In genomic region chr9:44478229-44478921, GRCm38 (mm10) we compare ENCODE assay signal across 8 mouse cellular contexts. TPM values are rescaled to one million over a fixed set of nuclear protein-coding genes. Genes with fewer than 3 reads are reported as not detected.
A peak's percentile ranks its signal among the peaks of the same experiment; 100 is the strongest.
DNase-seq lines count a peak whose midpoint lies in the region; TF ChIP-seq lines count a peak whose summit lies in the region.

No protein-coding gene starts in this region.

- no peak for DNase-seq in spleen, adult 2 months (ENCODE audit: low read depth in 1 of 2, low spot score in 2 of 2)
- no peak for DNase-seq in spleen, adult 18-20 months
- peak; percentile 87 for DNase-seq in embryo, embryonic 11.5 days (ENCODE audit: low read depth, low spot score)
- peak; percentile 63 to 74 for DNase-seq in heart, postnatal 14 days
- DNase-seq in layer of hippocampus, adult 2 months (ENCODE audit: low spot score in 2 of 2): peak in 1 of 2 experiments; percentile 72
- DNase-seq in lung, postnatal 10 days: peak; percentile 93
- peak; percentile 67 for DNase-seq in right cerebral cortex, postnatal 14 days
- no peak for DNase-seq in spleen, postnatal 14 days (ENCODE audit: low spot score in 2 of 2)

- under 1% methylated on average over 24 of the region's 27 CpGs for WGBS in spleen, adult 2 months

- H3K4me3 ChIP-seq in spleen, adult 2 months (ENCODE audit: extremely low read depth, insufficient read depth, insufficient read length): peak overlapping the region; percentile 62
- peak overlapping the region; percentile 70 for H3K4me3 ChIP-seq in layer of hippocampus, adult 2 months

- no peak for TF ChIP-seq POLR2A in spleen, adult 2 months (IDR thresholded peaks at IDR 0.05; ENCODE audit: low read depth, low read length)

- TF ChIP-seq CTCF in spleen, adult 2 months (IDR thresholded peaks at IDR 0.05; ENCODE audit: extremely low read depth, insufficient read depth, insufficient read length, insufficient replicate concordance): no peak
- TF ChIP-seq CTCF in layer of hippocampus, adult 2 months (conservative IDR thresholded peaks at IDR 0.05): no peak

- intact Hi-C loops in heart, postnatal 14 days (cut with DNase I): loop anchor here (5.0 kb wide), 1 partner anchor 34 kb away; no protein-coding TSS in a partner anchor

- H3K27ac ChIP-seq in spleen, adult 2 months (ENCODE audit: insufficient read depth, low read length): peak overlapping the region; percentile 24; the same call in 1 of the 2 replicates
- H3K27ac ChIP-seq in layer of hippocampus, adult 2 months: peak overlapping the region; percentile 99

- peaks cover 15% of the 10 kb centered on the region; the same call in 1 of the 2 replicates for H3K4me1 ChIP-seq in spleen, adult 2 months (ENCODE audit: control insufficient read depth, insufficient read depth, insufficient read length)

- no peaks in the 10 kb centered on the region for H3K36me3 ChIP-seq in spleen, adult 2 months (ENCODE audit: control insufficient read depth, insufficient read depth, low read length)

- H3K27me3 ChIP-seq in spleen, adult 2 months (ENCODE audit: control insufficient read depth, insufficient read depth, low read length): 0 out of 2 replicates have a peak, but pooled peaks cover 1% of the 10 kb centered on the region

RNA-seq across cellular contexts. Expression of gene Bcl9l, which starts 4.2 kb away (rescaled TPM):
- polyA plus RNA-seq in spleen, adult 2 months (2012; rRNA removed): 42.2 and 50.3 TPM in 2 replicates
- total RNA-seq in heart, postnatal 14 days (2021): 10 to 100 TPM; 57.9 to 64.9 TPM
- 10 to 100 TPM; 68.4 to 76.9 TPM for total RNA-seq in layer of hippocampus, adult 2 months (2021)

RNA-seq across cellular contexts. Expression of gene Upk2, which starts 23.6 kb away (rescaled TPM):
- not detected in 2 replicates for polyA plus RNA-seq in spleen, adult 2 months (2012; rRNA removed)
- total RNA-seq in heart, postnatal 14 days (2021): not detected
- not detected for total RNA-seq in layer of hippocampus, adult 2 months (2021)

RNA-seq across cellular contexts. Expression of gene Foxr1, which starts 37.4 kb away (rescaled TPM):
- 0.09 and 0.15 TPM in 2 replicates for polyA plus RNA-seq in spleen, adult 2 months (2012; rRNA removed)
- not detected for total RNA-seq in heart, postnatal 14 days (2021)
- not detected for total RNA-seq in layer of hippocampus, adult 2 months (2021)

Comparison
In these comparisons a context has a peak if more than half of its experiments do, and no peak if none do; other contexts are left out.
1. DNase-seq: peak in embryo, embryonic 11.5 days (single experiment), heart, postnatal 14 days (2 of 2), lung, postnatal 10 days (single experiment) and right cerebral cortex, postnatal 14 days (single experiment); none in spleen, adult 2 months (0 of 2), spleen, adult 18-20 months (0 of 2) and spleen, postnatal 14 days (0 of 2).